Mouse (Mus musculus): ENCODE results near the gene Trpm8. TPM values are rescaled to one million over a fixed set of nuclear protein-coding genes. Genes with fewer than 3 reads are reported as not detected.

The Trpm8 gene
- polyA plus RNA-seq, 1 experiment from 2014 or later = not detected

DNA sequence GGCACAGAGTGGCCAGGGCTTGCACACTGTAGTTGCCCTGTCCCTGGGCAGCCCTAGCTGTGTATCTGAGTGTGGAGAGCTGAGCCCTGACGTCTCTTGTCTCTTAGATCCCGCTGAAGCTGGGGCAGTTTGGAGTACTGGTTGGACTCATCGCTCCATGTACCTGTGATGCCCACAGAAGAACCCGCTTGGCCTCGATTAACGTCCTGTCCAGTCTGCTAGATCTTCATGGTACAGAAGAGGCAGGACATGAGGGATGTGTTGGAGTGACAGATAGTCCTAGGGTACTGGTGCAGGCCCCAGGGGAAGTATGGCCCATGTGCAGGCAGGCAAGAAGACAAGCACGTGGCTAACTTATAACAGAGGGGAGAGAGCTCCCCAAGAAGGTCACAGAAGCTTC is 27.9 kb upstream of the Trpm8 start:
- Histone ChIP-seq H3K27me3 (no peaks in the 10 kb centered on the region), H3K36me3 (no peaks in the 10 kb centered on the region), H3K4me3 (replicated peaks) (no peak overlapping the region), H3K4me1 (replicated peaks) (no peaks in the 10 kb centered on the region), H3K9ac (replicated peaks) (no peak overlapping the region), H3K4me2 (no peak overlapping the region), H3K9me3 (peaks cover 96% of the 10 kb centered on the region), H3K27ac (no peak overlapping the region)
- no peak for ATAC-seq (ENCODE audit: insufficient number of reproducible peaks, insufficient read depth, low FRiP score, low TSS enrichment, low read depth)
- 75% methylated on average over 7 of the region's 7 CpGs for WGBS

DNA sequence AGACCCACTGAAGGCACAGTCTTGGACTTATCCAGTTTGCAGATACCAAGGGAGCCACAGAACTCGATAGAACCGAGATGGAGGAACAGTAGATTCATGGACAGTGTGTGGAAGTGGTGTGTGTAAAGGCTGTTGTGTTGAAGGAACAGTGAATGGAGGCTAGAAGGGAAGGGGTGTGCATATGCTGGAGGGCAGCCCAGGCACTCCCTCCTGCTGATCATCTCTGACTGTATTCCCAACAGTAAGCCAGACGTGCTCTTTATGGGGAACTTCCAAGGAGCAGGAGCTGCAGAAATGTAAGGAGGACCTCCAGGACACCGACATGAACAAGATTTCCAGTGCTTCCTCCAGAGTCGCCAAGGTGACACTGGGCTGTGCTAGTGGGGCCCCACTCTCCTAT is 27.4 kb upstream of the Trpm8 start:
- 81% methylated on average over 5 of the region's 5 CpGs for WGBS

DNA sequence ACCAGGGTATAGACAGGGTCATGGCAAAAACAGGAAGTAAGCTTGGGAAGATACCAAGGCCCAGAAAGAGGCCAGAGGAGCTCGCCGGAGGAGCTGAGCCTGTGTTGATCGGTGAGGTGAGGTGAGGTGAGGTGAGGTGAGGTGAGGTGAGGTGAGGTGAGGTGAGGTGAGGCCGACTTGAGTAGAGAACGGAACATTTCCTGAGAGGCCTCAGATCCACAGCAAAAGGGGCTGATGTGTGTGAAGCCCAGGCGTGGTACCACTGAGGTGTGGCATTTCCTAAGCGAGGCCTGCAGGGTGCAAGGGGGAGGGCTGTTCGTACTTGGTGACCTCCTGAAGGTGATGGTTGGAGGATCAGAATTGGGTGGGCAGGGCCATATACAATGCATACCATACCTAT is 24.4 kb upstream of the Trpm8 start:
- ATAC-seq (ENCODE audit: insufficient number of reproducible peaks, insufficient read depth, low FRiP score, low TSS enrichment, low read depth) = no peak
- no peak overlapping the region for H3K4me2 ChIP-seq
- WGBS = 74% methylated on average over 8 of the region's 8 CpGs
- H3K27me3 ChIP-seq = no peaks in the 10 kb centered on the region
- H3K9ac ChIP-seq (replicated peaks) = no peak overlapping the region
- peaks cover 96% of the 10 kb centered on the region for H3K9me3 ChIP-seq
- no peaks in the 10 kb centered on the region for H3K36me3 ChIP-seq
- H3K4me1 ChIP-seq (replicated peaks) = no peaks in the 10 kb centered on the region
- no peak overlapping the region for H3K27ac ChIP-seq
- H3K4me3 ChIP-seq (replicated peaks) = no peak overlapping the region

More for the DNA sequence above, 27.4 kb upstream of the Trpm8 start:
- H3K36me3 ChIP-seq = no peaks in the 10 kb centered on the region
- H3K9ac ChIP-seq (replicated peaks) = no peak overlapping the region
- no peak overlapping the region for H3K4me3 ChIP-seq (replicated peaks)
- ATAC-seq (ENCODE audit: insufficient number of reproducible peaks, insufficient read depth, low FRiP score, low TSS enrichment, low read depth) = no peak
- no peaks in the 10 kb centered on the region for H3K27me3 ChIP-seq
- no peak overlapping the region for H3K27ac ChIP-seq
- H3K9me3 ChIP-seq = peaks cover 96% of the 10 kb centered on the region
- no peak overlapping the region for H3K4me2 ChIP-seq
- H3K4me1 ChIP-seq (replicated peaks) = no peaks in the 10 kb centered on the region

DNA sequence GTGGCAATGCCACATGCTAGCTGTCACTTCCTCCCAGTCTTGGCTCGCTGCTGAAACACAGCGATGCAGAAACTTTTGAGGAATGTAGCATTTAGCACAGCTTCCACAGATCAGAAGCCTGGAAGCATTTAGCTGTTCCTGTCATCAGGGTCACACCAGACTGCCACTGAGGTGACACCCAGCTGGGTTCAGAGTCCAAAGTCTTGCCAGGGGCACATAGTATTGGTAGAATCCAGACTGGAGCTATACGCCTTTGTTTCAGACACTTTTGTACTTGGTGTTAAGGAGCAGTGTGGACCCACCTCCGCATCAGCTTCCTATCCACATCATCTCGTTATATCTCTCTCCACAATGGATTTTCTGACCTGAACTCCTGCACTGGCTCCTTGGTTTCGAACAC is 23.9 kb upstream of the Trpm8 start:
- H3K9me3 ChIP-seq = peaks cover 94% of the 10 kb centered on the region
- H3K27ac ChIP-seq = no peak overlapping the region
- H3K4me3 ChIP-seq (replicated peaks) = no peak overlapping the region
- H3K36me3 ChIP-seq = no peaks in the 10 kb centered on the region
- WGBS = 71% methylated on average over 6 of the region's 6 CpGs
- H3K9ac ChIP-seq (replicated peaks) = no peak overlapping the region
- H3K4me1 ChIP-seq (replicated peaks) = no peaks in the 10 kb centered on the region
- ATAC-seq (ENCODE audit: insufficient number of reproducible peaks, insufficient read depth, low FRiP score, low TSS enrichment, low read depth) = no peak
- no peaks in the 10 kb centered on the region for H3K27me3 ChIP-seq
- no peak overlapping the region for H3K4me2 ChIP-seq

DNA sequence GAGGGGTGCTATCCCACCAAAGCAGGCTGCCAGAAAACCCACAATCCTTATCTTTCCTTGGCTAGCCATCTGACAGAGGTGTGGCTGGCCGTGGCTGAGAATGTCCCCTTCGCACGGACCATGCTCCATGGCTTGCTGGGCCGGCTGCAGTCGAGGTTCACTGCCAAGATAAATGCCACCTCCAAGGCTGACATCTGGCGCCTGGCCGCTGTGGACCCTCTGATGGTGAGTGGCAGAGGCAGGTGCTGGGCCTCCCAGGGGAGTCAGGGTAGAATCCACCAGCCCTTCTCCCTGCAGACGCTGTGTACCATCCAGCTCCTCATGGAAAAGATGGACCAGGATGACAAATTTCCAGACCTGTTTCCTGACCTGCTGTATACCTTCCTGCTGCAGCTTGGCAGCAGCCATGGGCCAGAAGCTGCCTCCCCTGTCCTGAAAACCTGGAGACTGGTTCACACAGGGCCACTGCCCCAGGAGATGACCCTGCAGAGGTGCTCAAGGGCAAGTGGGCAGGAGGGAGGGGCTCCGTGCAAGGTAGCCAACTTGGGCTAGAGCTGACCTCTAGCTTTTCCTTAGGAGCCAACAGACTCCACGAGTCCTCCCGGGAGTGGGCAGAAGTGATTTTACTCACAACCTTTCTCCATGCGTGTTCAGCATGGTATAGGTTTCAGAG is 22.5 kb upstream of the Trpm8 start:
- Histone ChIP-seq H3K36me3 (peaks cover 8% of the 10 kb centered on the region), H3K27me3 (no peaks in the 10 kb centered on the region), H3K4me1 (replicated peaks) (no peaks in the 10 kb centered on the region), H3K9ac (replicated peaks) (no peak overlapping the region), H3K4me3 (replicated peaks) (no peak overlapping the region), H3K27ac (no peak overlapping the region), H3K4me2 (no peak overlapping the region), H3K9me3 (peaks cover 88% of the 10 kb centered on the region)
- WGBS = 86% methylated on average over 12 of the region's 12 CpGs
- no peak for ATAC-seq (ENCODE audit: insufficient number of reproducible peaks, insufficient read depth, low FRiP score, low TSS enrichment, low read depth)

DNA sequence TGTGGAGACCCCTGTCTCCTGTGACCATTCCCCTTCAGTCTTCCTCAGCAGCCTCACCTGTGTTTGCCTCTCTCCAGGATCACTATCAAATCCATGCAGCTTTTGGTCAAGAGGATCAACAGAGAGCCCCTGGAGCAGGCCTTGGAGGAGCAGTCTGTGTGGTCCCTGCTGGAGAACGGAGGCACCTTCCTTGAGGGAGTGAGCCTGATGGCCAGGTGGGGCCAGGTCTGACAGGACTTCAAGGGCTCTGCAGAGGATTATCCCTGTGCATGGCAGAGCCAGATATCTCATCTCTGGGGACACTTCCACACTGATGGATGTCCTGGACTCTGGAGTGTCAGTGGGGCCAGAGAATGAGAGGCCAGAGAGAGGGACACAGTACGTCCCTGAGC is 22.0 kb upstream of the Trpm8 start:
- Histone ChIP-seq H3K4me2 (no peak overlapping the region), H3K9me3 (peaks cover 86% of the 10 kb centered on the region)
- ATAC-seq (ENCODE audit: insufficient number of reproducible peaks, insufficient read depth, low FRiP score, low TSS enrichment, low read depth) = no peak

DNA sequence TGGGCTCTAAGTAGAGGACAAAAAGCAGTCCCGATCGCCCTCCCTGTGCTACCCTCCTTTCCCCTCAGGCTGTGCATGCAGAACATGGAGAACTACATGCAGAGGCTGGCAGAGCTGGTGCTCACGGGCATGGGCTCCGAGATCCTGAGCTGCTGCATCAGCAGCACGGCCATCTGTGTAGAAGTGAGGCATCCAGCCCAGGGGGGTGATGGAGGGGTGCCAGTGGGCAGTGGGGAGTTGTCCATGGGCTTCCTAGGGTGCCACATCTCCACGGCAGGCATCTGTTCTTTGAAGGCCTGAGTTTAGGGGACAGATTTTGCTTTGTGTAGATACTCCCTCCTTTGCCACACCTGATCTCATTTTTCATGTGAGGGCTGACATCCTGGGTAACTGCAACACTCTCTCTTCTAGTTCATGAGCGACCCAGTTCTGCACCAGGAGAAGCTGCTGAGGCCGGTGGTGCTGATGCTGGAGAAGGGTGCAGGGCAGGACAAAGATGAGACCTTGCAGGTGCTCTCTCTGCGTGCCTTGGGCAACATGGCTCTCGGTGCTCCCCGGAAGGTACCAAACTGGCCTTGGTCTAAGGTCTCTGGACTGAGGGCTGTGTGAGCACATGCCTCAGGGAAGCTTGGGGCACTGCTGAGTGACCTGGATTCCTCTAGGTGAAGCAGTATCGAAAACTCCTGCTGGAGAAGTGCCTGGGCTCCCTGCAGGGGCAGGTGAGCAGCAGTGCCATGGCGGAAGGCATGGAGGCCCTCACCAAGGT is 21.3 kb upstream of the Trpm8 start:
- H3K27me3 ChIP-seq = no peaks in the 10 kb centered on the region
- WGBS = 80% methylated on average over 13 of the region's 13 CpGs
- ATAC-seq (ENCODE audit: insufficient number of reproducible peaks, insufficient read depth, low FRiP score, low TSS enrichment, low read depth) = no peak

More for the DNA sequence above, 22.0 kb upstream of the Trpm8 start:
- Histone ChIP-seq H3K4me1 (replicated peaks) (0 out of 2 replicates have a peak, but pooled peaks cover 2% of the 10 kb centered on the region), H3K27me3 (no peaks in the 10 kb centered on the region), H3K4me3 (replicated peaks) (no peak overlapping the region), H3K27ac (no peak overlapping the region), H3K9ac (replicated peaks) (no peak overlapping the region), H3K36me3 (peaks cover 14% of the 10 kb centered on the region)
- WGBS = 53% methylated on average over 2 of the region's 2 CpGs

DNA sequence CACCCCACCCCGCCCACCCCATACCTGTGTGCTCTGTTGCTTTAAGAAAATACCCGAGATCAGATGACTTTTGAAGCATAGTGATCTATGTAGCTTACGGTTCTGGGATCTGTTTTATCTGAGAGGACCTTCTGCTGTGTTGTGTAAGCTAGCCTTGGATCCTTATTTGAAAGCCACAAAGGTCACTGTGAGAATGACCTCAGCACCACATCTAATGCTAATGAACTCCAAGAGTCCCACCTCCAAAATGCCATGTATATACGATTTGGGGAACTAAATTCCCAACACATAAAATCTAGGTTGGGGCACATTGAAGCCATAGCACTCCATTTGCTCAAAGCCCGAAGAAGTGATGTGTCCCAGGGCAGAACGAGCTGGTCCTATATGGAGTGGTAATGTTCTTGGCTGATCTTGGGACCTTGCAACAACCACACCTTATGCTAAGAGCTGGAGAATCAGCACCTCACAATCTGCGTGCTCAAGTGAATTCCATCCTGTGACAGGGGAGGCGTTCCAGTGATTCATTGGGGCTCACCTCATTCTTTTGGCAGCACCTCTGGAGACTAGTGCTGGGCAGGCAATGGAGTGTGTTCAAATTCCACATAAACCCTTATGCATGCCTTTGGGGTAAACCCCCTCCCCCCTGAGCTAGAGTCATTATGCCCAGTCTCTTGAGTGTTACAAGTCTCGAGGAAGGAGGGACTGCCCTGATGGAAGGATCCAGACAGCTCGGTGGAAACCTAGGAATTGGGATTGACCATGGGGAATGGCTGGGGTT is 20.4 kb upstream of the Trpm8 start:
- Histone ChIP-seq H3K4me1 (replicated peaks) (0 out of 2 replicates have a peak, but pooled peaks cover 2% of the 10 kb centered on the region), H3K9ac (replicated peaks) (no peak overlapping the region), H3K4me2 (no peak overlapping the region), H3K4me3 (replicated peaks) (no peak overlapping the region), H3K36me3 (peaks cover 30% of the 10 kb centered on the region), H3K9me3 (peaks cover 84% of the 10 kb centered on the region), H3K27me3 (no peaks in the 10 kb centered on the region), H3K27ac (no peak overlapping the region)
- ATAC-seq (ENCODE audit: insufficient number of reproducible peaks, insufficient read depth, low FRiP score, low TSS enrichment, low read depth) = no peak
- WGBS = 77% methylated on average over 10 of the region's 10 CpGs

More for the DNA sequence above, 21.3 kb upstream of the Trpm8 start:
- Histone ChIP-seq H3K27ac (no peak overlapping the region), H3K9me3 (peaks cover 85% of the 10 kb centered on the region), H3K4me1 (replicated peaks) (0 out of 2 replicates have a peak, but pooled peaks cover 2% of the 10 kb centered on the region), H3K9ac (replicated peaks) (no peak overlapping the region), H3K36me3 (peaks cover 21% of the 10 kb centered on the region), H3K4me2 (no peak overlapping the region), H3K4me3 (replicated peaks) (no peak overlapping the region)

DNA sequence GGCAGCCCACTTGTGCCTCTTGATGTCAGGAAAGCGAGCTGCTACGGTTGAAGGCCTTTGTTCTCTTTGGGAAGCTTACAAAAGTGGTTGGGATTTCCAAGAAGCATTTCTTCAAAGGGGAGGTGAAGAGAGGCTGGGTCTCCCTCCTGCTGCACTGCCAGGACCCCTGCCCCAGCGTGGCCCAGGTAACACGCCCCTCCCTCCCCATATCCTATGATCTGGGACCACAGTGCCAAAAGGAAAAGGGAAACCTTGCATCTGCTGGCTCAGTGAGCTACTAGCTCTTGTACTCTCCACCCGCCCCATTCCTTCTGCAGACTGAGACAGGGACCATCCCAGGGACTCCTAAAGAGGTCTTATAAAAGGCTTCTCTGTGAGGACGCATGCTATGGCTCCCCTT is 19.8 kb upstream of the Trpm8 start:
- Histone ChIP-seq H3K9ac (replicated peaks) (no peak overlapping the region), H3K36me3 (peaks cover 36% of the 10 kb centered on the region), H3K4me2 (no peak overlapping the region), H3K27ac (no peak overlapping the region), H3K9me3 (peaks cover 78% of the 10 kb centered on the region), H3K4me1 (replicated peaks) (0 out of 2 replicates have a peak, but pooled peaks cover 2% of the 10 kb centered on the region), H3K4me3 (replicated peaks) (no peak overlapping the region), H3K27me3 (no peaks in the 10 kb centered on the region)
- ATAC-seq (ENCODE audit: insufficient number of reproducible peaks, insufficient read depth, low FRiP score, low TSS enrichment, low read depth) = no peak
- 81% methylated on average over 6 of the region's 6 CpGs for WGBS

DNA sequence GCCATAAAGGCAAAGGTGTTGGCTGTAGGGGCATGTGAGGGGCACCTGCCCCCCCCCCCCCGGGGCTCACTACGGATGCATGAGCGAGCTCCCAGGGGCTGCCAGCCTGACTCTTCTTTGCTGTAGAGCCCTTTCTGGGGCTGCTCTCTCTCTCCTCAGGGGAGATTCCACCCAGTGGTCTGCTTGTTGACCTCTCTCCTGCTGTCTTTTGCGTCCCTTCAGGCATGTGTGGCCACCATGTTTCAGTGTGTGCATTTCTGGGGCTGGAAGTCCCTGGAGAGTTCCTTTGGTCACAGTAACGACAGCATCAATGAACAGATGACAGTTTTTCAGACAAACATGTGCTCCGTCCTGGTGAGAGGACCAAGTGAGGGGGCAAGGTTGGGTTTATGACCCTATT is 19.1 kb upstream of the Trpm8 start:
- ATAC-seq (ENCODE audit: insufficient number of reproducible peaks, insufficient read depth, low FRiP score, low TSS enrichment, low read depth) = no peak

More for the DNA sequence above, 19.1 kb upstream of the Trpm8 start:
- WGBS = 70% methylated on average over 6 of the region's 6 CpGs
- no peak overlapping the region for H3K9ac ChIP-seq (replicated peaks)
- peaks cover 71% of the 10 kb centered on the region for H3K9me3 ChIP-seq
- no peaks in the 10 kb centered on the region for H3K27me3 ChIP-seq
- H3K4me3 ChIP-seq (replicated peaks) = no peak overlapping the region
- 0 out of 2 replicates have a peak, but pooled peaks cover 2% of the 10 kb centered on the region for H3K4me1 ChIP-seq (replicated peaks)
- no peak overlapping the region for H3K27ac ChIP-seq
- H3K4me2 ChIP-seq = no peak overlapping the region
- H3K36me3 ChIP-seq = peaks cover 43% of the 10 kb centered on the region

Data from limb, embryonic 12.5 days (tissue).